Mouse (Mus musculus) thymus, postnatal 36 days (tissue): ENCODE results near the gene Pigb.
"Not testable (repeated sequence)": the region's sequence is repeated elsewhere in the genome, so short reads cannot be mapped to it uniquely, and the experiment has no call there.

ENCODE experiments used
- DNase-seq, 2 experiments: peaks; one replicate each; pipeline ENCODE4 v3.0.0; 2022; ENCODE audit warnings: mixed read lengths in 2 of 2

Gene Pigb

DNA sequence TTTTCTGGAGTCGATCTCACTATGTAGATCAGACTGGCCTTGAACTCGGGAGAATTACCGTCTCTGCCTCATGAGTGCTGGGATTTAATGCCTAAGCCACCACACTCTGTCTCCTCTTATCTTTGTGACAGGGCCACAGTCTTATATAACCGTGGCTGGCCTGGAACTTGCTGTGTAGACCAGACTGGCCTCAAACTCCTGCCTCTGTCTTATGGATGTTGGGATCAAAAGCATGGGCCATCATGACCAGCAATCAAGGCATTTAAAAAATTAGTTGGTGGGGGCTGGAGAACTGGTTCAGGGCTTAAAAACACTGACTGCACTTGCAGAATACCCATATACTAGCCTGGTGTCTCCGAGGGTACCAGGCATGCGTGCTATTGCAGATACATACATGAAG, at the start of gene Pigb:
Gene Pigb, minus strand, starts transcription at position 299 of the 400 bp plus-strand sequence.
- no peak for DNase-seq

DNA sequence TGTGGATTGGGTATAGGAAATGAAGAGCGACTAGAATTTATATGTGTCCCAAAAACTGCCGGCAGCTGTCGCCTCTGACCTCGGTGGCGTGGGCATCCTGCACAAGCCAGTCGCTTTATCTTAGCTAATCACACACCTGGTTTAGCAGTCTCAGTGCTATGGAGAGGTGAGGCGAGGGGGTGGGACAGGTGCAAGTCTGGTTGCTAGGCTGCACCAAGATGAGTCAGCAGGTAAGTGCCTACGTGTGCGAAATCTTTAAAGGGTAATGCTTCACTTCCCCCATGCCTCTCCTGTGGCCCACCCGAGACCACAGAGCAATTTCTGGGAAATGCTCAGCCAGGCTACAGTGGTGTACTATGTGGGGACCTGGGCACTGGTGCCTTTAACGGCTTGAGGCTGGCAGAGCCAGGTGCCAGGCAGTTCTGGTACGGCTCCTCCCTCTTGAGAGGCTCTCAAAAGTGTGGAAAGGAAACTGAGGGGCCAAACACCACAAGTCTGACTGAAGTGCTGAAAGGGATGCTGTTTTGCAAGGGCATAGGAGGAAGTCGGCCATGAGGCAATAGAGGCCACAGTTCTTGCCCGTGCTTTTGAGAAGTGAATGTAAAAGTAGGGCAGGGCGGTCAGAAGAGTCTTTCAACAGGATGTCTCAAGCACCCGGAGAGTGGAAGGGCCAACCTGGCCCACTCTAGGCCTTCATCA, 49.2 kb upstream of the Pigb start:
- DNase-seq, result peak; percentile 48 to 68

GRCm38 (mm10) chr9:73087581-73087980, 47.4 kb upstream of the Pigb start:
- DNase-seq, result peak in 1 of 2 experiments; percentile 30

- peak in 1 of 2 experiments; percentile 37 for DNase-seq
Observed at GRCm38 (mm10) chr9:73087121-73087520, 46.9 kb upstream of the Pigb start.

DNA sequence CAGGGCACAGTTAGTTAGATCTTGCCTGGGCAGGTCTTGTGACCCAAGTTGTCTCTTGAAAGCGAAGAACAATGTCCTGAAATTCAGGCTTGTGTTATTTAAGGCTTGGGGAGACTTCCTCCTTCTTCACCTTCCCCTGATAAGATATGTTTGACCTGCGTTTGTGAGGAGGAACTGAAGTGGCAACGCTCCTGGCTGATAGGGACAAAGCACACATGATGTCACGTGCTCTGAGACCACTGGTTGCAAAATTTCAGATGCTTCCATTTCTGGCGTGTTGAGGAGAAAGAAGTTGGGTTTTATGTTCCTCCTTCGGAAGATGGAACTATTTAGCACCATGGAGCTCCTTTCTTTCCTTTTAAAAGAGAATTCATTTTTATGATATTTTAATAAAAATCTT, 45.7 kb upstream of the Pigb start:
- DNase-seq, result no peak

GRCm38 (mm10) chr9:73083956-73084355, 43.8 kb upstream of the Pigb start:
- no peak for DNase-seq

DNA sequence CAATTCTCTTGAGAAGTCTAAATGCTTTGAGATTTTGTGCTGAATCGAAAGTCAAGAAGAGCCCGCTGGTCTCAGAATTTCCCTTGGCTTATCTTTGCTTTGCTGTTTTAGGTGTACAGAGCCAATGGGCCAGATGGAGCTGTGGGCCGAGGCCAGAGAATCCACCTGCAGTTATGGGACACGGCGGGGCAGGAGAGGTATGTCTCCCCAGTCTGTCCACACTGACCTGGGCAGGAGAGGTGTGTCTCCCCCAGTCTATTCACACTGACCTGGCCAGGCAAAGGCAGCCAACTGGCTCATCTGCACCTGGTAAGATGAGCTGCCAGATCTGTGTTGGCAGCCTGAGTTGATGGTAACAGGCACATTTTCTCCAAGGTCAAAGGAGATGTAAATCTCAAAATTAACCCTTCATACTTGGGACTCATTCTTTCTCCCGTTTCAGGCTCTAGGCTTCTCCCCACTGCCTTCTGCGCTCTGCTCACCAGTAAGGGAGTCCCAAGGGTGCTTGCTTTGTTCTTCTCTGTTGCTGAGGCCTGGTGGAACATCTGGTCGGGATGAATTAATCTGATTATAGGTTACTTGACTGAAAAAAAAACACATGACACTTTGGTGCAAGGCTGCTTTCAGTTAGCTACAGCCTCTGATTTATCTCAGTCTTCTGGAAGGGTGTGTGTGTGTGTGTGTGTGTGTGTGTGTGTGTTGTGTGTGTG, 42.3 kb upstream of the Pigb start:
- no peak for DNase-seq

DNA sequence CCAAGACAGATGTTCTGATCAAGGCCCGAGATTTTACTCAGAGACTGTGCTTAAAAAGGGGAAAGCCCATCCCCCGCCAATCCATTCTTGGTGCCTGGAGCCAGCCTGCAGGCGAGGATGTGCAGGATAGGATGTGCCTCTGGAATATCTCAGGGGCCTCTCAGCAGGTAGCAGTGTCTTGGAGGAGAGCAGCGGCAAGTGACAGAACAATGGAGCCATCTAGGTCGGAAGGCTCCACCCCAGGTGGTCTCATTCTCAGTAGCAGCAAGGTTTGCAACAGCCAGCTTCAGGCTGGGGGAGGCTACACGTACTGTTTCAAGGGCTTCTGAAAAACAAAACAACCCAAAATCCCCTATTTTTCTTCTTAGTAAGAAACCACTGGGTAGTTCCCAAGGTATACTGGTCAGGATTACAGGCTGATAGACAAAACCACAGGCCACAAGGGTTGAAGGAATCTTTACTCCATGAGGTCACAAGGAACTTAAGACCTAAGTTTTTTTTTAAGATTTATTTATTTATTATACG, 39.7 kb upstream of the Pigb start:
- no peak for DNase-seq

- DNase-seq, result not testable (repeated sequence)
Observed at GRCm38 (mm10) chr9:73079349-73079748, 39.2 kb upstream of the Pigb start.

DNA sequence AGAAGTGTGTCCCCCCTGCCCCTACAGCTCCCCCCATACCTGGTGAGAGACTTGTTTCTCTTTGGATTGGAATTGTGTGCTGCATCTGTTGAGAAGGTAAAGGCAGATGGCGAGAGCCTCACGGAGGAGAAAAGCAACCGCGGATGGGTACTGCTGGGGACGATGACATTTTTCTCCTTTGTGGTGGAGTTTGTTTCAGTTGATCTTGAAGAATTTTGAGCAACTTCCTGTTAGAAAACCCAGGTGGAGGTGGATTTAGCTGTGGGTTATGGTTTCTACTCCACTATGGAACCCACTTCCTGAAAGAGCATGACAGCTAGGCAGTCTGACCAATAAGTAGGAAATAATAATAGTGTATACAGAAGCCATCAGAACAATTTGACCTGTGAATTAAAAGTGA, 33.0 kb upstream of the Pigb start:
- DNase-seq, result peak; percentile 42 to 51

DNA sequence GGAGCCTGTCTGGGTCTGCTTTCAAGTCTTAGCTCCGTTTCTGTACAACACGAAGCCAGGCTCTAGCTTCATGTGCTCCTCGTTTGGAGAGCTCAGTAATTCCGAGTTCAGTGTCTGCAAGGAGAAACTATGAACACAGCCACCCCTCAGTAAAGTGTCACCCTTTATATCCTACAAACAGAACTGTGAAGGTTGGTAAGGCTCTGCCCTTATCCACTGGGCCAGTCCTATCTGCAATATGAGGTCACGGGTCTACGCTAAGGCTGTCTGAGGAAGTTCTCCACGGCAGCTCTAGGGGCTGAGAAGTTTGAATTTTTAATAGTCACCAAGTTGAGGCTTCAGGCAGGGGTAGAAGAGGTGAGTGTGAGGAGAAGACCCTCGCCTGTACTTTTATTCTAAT, 32.2 kb upstream of the Pigb start:
- no peak for DNase-seq

GRCm38 (mm10) chr9:73070971-73071659, 30.9 kb upstream of the Pigb start:
- no peak for DNase-seq

GRCm38 (mm10) chr9:73068688-73069087, 28.5 kb upstream of the Pigb start:
- no peak for DNase-seq

DNA sequence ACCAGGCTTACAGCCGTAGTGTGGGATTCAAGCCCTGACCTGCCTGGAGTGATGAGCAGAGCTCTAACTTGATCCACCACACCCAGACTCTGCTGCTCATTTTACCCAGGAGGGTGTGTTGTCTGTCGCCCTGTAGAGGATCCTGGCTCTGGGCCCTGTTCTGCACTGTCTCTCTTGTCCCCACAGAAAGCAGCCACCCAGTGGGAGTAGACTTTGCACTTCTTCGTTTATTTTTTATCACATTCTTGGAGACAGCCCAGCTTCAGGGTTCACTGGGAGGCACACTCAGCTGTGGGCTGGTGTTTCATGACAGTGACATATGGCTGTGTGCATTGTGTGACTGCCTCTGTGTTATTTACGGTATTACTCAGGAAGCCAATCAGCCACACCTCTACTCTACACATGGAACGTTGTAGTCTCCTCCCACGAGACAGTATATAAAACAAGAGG, 28.1 kb upstream of the Pigb start:
- no peak for DNase-seq

DNA sequence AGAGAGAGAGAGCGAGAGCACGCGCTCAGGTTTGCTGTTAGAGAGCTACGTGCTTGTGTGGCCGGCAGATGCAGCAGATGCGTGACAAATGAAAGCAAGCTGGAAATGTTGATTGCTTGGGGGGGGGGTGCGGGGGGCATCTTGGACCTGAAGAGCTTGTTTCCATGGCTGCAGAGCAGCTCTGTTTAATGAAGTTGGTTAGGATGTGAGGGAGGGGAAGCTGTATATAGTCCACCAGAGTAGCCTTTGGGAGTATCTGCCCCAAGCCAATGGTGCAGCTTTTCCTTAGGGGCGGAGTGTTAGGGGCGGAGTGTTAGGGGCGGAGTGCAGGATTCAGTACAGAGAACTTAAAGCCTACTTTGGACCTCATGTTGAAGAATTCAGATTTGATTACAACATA, 26.9 kb upstream of the Pigb start:
- no peak for DNase-seq

- no peak for DNase-seq
Observed at GRCm38 (mm10) chr9:73063621-73064290, 23.6 kb upstream of the Pigb start.

DNA sequence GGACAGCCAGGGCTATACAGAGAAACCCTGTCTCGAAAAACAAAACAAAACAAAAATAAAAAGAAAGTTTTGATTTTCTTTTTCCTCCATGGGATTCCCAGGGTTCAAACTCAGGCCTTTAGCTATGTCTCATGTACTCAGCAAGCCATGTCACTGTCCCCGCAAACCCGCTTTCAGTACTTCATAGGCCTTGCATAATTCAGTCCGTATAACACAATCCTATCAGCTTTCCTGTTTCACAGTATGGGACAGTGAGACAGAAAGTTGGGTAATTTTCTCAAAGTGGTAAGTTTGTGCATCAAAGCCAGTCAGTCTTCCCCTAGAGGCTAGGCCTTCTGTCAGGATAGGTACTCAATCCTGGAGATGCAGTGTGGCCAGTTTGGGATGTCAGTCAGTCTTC, 19.0 kb upstream of the Pigb start:
- no peak for DNase-seq

- DNase-seq, result no peak
Observed at GRCm38 (mm10) chr9:73055441-73055911, 15.3 kb upstream of the Pigb start.

GRCm38 (mm10) chr9:73050606-73051005, 10.4 kb upstream of the Pigb start:
- DNase-seq, result no peak

DNA sequence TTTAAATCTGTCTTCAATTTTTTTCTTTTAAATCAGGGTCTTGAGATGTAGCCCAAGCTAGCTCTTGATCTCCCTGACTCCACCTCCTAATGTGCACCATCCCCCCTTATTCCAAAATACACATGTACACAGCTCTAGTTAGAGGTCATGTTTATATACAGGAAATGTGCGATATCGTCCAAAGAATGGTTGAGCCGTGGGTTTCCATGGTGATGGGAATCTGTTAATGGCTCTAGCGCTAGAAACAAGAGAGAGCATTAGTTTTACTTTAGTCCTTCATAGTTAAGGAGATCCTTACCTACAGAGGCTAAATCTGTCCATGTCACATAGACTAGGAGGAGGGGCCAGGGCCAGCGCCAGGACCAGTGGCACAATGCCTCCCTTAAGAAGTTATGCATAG, 9.7 kb upstream of the Pigb start:
- no peak for DNase-seq

DNA sequence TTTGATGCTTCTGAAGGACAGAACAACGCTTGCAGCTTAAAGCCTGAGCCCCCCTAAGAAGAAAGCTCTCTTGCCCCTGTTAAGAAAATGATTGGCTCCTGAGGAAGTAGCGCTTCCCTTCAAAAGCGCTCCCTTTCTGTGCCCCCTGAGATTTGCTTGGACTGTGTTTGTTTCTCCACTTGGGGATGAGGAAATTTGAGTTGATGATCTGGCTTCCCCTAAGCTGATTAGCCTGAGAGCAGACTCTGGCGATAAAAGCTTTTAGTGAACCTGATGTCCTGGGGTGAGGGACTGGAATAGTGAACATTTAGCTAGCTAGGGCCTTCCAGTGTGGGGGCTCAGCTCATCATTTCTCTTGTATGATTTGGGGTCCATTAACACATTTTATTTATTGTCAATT, 8.7 kb upstream of the Pigb start:
- no peak for DNase-seq

- no peak for DNase-seq
Observed at GRCm38 (mm10) chr9:73047906-73048305, 7.7 kb upstream of the Pigb start.

DNA sequence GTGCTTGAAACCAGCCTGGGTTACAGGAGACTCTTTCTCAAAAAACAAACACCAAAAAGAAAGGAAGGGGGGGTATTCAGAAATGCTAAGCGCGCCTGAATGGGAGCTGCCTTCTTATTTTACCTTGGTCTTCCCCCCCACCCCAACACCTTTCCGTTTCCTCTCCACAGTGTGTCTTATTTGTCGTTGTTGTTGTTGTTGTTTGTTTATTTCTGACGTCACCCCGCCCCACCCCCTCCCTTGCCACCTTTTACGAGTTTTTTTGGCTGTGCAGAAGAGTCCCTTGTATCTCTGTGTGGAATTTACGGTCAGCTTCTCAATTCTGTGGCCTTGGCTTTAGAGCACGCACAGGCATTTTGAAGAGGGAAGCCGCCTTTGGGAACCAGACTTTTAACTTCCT, 5.5 kb upstream of the Pigb start:
- DNase-seq, result no peak
